Mouse (Mus musculus) lung, embryonic 15.5 days (tissue): ENCODE data around the gene Med25. TPM values are rescaled to one million over a fixed set of nuclear protein-coding genes. Genes with fewer than 3 reads are reported as not detected.

Source experiments
- ATAC-seq: fragments of 200-750 bp; cut with Nextera tagmentation; 2 replicates; pipeline ENCODE4 v1.8.0; 2017; ENCODE audit warnings: moderate number of reproducible peaks, borderline replicate concordance; ENCODE audit not compliant: low FRiP score, low TSS enrichment; ENCODE audit errors: extremely low read depth
- H3K27ac ChIP-seq: fragments of 300-500 bp; sonication (generic); 2 replicates; pipeline ENCODE4 v1.5.1; 2015; ENCODE audit warnings: moderate library complexity, mild to moderate bottlenecking, inconsistent platforms
- H3K27me3 ChIP-seq: fragments of 300-500 bp; sonication (generic); 2 replicates; pipeline ENCODE4 v1.6.1; 2015; ENCODE audit warnings: inconsistent platforms
- H3K36me3 ChIP-seq: fragments of 300-500 bp; sonication (generic); 2 replicates; pipeline ENCODE4 v1.6.1; 2015; ENCODE audit warnings: inconsistent platforms
- H3K4me1 ChIP-seq: fragments of 300-500 bp; sonication (generic); 2 replicates; pipeline ENCODE4 v1.6.1; 2015; ENCODE audit warnings: inconsistent platforms
- H3K4me2 ChIP-seq: fragments of 300-500 bp; sonication (generic); 2 replicates; pipeline ENCODE4 v1.6.1; 2015; ENCODE audit warnings: inconsistent platforms, mild to moderate bottlenecking, moderate library complexity
- H3K4me3 ChIP-seq: fragments of 300-500 bp; sonication (generic); 2 replicates; pipeline ENCODE4 v1.5.1; 2015; ENCODE audit warnings: mild to moderate bottlenecking, inconsistent platforms
- H3K9ac ChIP-seq: fragments of 300-500 bp; sonication (generic); 2 replicates; pipeline ENCODE4 v1.6.1; 2015; ENCODE audit warnings: inconsistent platforms
- H3K9me3 ChIP-seq: fragments of 300-500 bp; sonication (generic); 2 replicates; pipeline ENCODE4 v1.6.1; 2016; ENCODE audit warnings: inconsistent platforms
- WGBS: fragments of 180-500 bp; shearing (Covaris S2); methylation state at CpG from one replicate; pipeline ENCODE4 v1.1.7; 2015; 5-methylcytosine and 5-hydroxymethylcytosine counted together
- polyA plus RNA-seq: library from polyadenylated mRNA; unstranded; fragments of >200 nt; fragmentation: Nextera tagmentation; extraction: Ambion mirVana; gene quantifications from 2 replicates; pipeline ENCODE4 v1.2.1, GENCODE M21; 2015

The Med25 gene
- polyA plus RNA-seq, 1 experiment from 2014 or later, result 97.7 TPM

DNA sequence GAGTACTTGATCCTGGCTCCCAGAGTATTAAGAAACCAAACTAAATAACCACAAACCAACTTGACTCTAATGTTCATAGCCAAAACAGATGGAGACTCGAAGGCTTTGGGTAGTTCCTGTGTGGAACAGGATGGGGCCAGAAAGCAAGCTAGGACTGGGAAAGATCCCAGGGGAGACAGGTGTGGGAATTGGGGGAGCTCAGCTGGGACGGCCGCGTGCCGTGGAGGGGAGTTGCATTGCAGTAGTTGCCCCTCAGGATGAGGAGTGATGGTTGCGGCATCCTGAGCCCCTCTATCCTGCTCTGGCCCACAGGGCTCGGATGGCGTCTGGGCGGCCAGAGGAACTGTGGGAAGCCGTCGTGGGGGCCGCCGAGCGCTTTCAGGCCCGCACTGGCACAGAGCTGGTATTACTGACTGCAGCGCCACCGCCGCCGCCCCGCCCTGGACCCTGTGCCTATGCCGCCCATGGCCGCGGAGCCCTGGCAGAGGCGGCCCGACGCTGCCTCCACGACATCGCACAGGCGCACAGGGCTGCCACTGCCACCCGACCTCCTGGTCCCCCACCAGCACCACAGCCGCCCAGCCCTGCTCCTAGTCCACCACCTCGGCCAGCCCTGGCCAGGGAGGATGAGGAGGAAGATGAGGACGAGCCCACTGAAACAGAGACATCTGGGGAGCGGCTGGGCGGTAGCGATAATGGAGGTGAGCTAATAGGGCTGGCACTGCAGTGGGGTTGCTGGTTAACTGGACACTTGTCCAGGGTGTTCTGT, 40.1 kb downstream of the Med25 start:
- Histone ChIP-seq H3K27me3 (no peaks in the 10 kb centered on the region), H3K4me2 (no peak overlapping the region; the same call in 1 of the 2 replicates), H3K4me3 (no peak overlapping the region), H3K9ac (no peak overlapping the region), H3K27ac (no peak overlapping the region), H3K36me3 (peaks cover 8% of the 10 kb centered on the region; the same call in 1 of the 2 replicates), H3K9me3 (no peaks in the 10 kb centered on the region), H3K4me1 (peaks cover 60% of the 10 kb centered on the region)
- no peak for ATAC-seq
- 85% methylated on average over 36 of the region's 36 CpGs for WGBS

- no peak overlapping the region; the same call in 1 of the 2 replicates for H3K4me2 ChIP-seq
- H3K4me1 ChIP-seq, result peaks cover 62% of the 10 kb centered on the region
- ATAC-seq, result no peak
- 0 out of 2 replicates have a peak overlapping the region, but pooled peaks have one; percentile 60 for H3K4me3 ChIP-seq
- no peak overlapping the region for H3K27ac ChIP-seq
- H3K36me3 ChIP-seq, result peaks cover 11% of the 10 kb centered on the region
- H3K9ac ChIP-seq, result no peak overlapping the region
- no peaks in the 10 kb centered on the region for H3K9me3 ChIP-seq
- 93% methylated on average over 12 of the region's 12 CpGs for WGBS
- no peaks in the 10 kb centered on the region for H3K27me3 ChIP-seq
Observed at GRCm38 (mm10) chr7:44851625-44852234, 40.8 kb downstream of the Med25 start.

- H3K4me1 ChIP-seq, result peaks cover 55% of the 10 kb centered on the region
- no peaks in the 10 kb centered on the region for H3K9me3 ChIP-seq
- H3K36me3 ChIP-seq, result peaks cover 18% of the 10 kb centered on the region
- peak overlapping the region; percentile 76 for H3K4me2 ChIP-seq
- H3K4me3 ChIP-seq, result peak overlapping the region; percentile 60
- 68% methylated on average over 8 of the region's 8 CpGs for WGBS
- peak overlapping the region; percentile 98 for H3K27ac ChIP-seq
- peak overlapping the region; percentile 67 for H3K9ac ChIP-seq
- H3K27me3 ChIP-seq, result no peaks in the 10 kb centered on the region
- ATAC-seq, result no peak
Observed at GRCm38 (mm10) chr7:44850789-44851624, 41.5 kb downstream of the Med25 start.

DNA sequence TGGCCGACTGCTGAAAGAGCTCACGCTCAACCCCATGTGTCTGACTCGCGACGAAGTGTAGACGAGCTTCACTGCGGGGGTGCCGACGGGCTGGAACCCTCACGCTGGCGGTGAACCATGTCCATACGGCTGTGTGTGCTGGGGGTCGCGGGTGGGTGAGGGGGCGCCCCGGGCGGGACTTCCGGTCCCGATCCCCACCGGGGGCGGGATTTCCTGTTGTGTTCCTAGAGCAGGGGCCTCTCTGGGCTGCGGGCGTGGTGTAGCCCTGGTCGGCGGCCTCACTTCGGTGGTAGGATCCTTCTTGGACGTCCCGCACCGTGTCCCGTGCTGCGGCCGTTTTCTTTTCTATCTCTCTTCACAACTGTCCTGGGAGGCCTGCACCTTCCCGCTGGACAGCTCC, 42.4 kb downstream of the Med25 start:
- WGBS, result 1% methylated on average over 33 of the region's 33 CpGs
- peak; percentile 47 for ATAC-seq
- H3K4me1 ChIP-seq, result peaks cover 49% of the 10 kb centered on the region

DNA sequence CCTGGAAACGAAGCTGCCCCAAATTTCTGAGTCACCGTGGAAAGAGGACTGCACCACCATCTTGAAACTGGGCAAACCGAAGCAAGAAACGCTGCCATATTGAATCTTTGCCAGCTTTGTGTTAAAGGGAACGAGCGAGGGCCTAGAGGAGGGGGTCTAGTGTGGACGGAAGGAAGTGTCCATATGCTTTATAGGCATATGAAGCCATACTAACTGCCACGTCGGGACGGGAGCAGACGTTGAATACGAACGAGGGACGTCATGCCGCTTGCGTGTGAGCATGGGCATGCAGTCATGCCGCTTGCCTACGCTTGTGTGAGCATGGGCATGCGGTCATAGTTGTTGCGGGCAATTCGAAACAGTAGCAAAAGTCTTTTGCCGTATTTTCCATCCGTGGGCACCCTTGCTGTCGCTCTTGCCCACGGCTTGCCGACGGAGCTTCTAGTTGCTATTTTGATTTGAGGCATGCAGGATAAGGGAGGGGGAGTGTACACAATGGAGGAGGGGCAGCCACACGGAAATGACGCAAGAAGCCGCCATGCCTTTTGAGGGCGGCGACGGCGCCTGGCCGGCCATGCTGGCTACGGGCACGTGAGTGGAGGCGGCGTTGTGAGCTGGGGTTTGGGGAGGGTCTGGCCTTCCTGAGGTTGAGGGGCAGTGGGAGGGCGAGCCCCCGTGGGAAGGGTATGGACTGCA, 42.9 kb downstream of the Med25 start:
- under 1% methylated on average over 41 of the region's 41 CpGs for WGBS
- H3K4me1 ChIP-seq, result peaks cover 44% of the 10 kb centered on the region

More for the DNA sequence above, 42.4 kb downstream of the Med25 start:
- H3K4me3 ChIP-seq, result peak overlapping the region; percentile 60
- no peaks in the 10 kb centered on the region for H3K9me3 ChIP-seq
- peak overlapping the region; percentile 98 for H3K27ac ChIP-seq
- H3K36me3 ChIP-seq, result peaks cover 27% of the 10 kb centered on the region
- no peaks in the 10 kb centered on the region for H3K27me3 ChIP-seq
- peak overlapping the region; percentile 76 for H3K4me2 ChIP-seq
- H3K9ac ChIP-seq, result peak overlapping the region; percentile 67

GRCm38 (mm10) chr7:44848561-44849415, 43.7 kb downstream of the Med25 start, which contains the start of the genes Akt1s1 and Tbc1d17:
Gene Akt1s1 (plus strand): TSS chr7:44848991.
Gene Tbc1d17 (minus strand): TSS chr7:44849079.
- Histone ChIP-seq H3K4me2 (peak within 1 kb of the TSS; percentile 76), H3K9ac (peak within 1 kb of the TSS; percentile 67), H3K27me3 (no peaks in the 10 kb centered on the region), H3K9me3 (no peaks in the 10 kb centered on the region), H3K4me3 (peak within 1 kb of the TSS; percentile 60), H3K4me1 (peaks cover 37% of the 10 kb centered on the region), H3K36me3 (peaks cover 40% of the 10 kb centered on the region), H3K27ac (peak within 1 kb of the TSS; percentile 98)
- ATAC-seq, result peak; percentile 86
- WGBS, result under 1% methylated on average over 54 of the region's 54 CpGs

More for the DNA sequence above, 42.9 kb downstream of the Med25 start:
- peak; percentile 74 for ATAC-seq
- Histone ChIP-seq H3K27me3 (no peaks in the 10 kb centered on the region), H3K27ac (peak overlapping the region; percentile 98), H3K4me3 (peak overlapping the region; percentile 60), H3K36me3 (peaks cover 32% of the 10 kb centered on the region), H3K9me3 (no peaks in the 10 kb centered on the region), H3K9ac (peak overlapping the region; percentile 67), H3K4me2 (peak overlapping the region; percentile 76)

GRCm38 (mm10) chr7:44847772-44848171, 44.7 kb downstream of the Med25 start:
- Histone ChIP-seq H3K4me3 (peak overlapping the region; percentile 60), H3K4me2 (peak overlapping the region; percentile 76), H3K9me3 (no peaks in the 10 kb centered on the region), H3K36me3 (peaks cover 47% of the 10 kb centered on the region), H3K9ac (peak overlapping the region; percentile 29), H3K4me1 (peaks cover 27% of the 10 kb centered on the region), H3K27ac (no peak overlapping the region), H3K27me3 (no peaks in the 10 kb centered on the region)
- WGBS, result 75% methylated on average over 5 of the region's 5 CpGs
- no peak for ATAC-seq

DNA sequence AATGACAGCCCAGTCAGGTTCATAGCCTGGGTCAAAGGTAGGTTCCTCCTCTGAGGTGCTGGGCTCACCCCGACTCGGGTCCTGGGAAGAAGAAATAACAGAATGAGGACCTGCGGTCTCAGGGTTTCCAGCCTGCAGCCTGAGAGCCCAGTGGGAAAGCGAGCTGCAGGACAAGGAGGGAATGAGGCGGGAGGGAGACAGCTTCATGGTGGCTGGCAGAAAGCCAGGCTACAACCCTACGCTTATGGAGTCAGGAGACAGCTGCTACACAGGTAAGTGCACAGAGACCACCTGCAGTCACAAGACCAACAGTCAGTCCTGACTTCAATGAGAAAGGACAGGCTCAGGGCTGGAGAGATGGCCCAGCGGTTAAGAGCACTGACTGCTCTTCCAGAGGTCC, 45.7 kb downstream of the Med25 start:
- peaks cover 25% of the 10 kb centered on the region for H3K4me1 ChIP-seq
- no peaks in the 10 kb centered on the region for H3K9me3 ChIP-seq
- ATAC-seq, result no peak
- H3K27ac ChIP-seq, result no peak overlapping the region
- H3K27me3 ChIP-seq, result no peaks in the 10 kb centered on the region
- H3K36me3 ChIP-seq, result peaks cover 52% of the 10 kb centered on the region
- 88% methylated on average over 7 of the region's 7 CpGs for WGBS
- H3K4me2 ChIP-seq, result no peak overlapping the region
- no peak overlapping the region for H3K9ac ChIP-seq
- H3K4me3 ChIP-seq, result no peak overlapping the region

- no peak overlapping the region for H3K27ac ChIP-seq
- H3K4me1 ChIP-seq, result peaks cover 12% of the 10 kb centered on the region
- H3K27me3 ChIP-seq, result peaks cover 11% of the 10 kb centered on the region
- H3K9me3 ChIP-seq, result no peaks in the 10 kb centered on the region
- no peak overlapping the region for H3K4me3 ChIP-seq
- no peak overlapping the region for H3K9ac ChIP-seq
- H3K4me2 ChIP-seq, result no peak overlapping the region
- no peak for ATAC-seq
- 92% methylated on average over 10 of the region's 10 CpGs for WGBS
- peaks cover 62% of the 10 kb centered on the region for H3K36me3 ChIP-seq
Observed at GRCm38 (mm10) chr7:44845006-44845405, 47.5 kb downstream of the Med25 start.

GRCm38 (mm10) chr7:44841825-44842463, 50.6 kb downstream of the Med25 start:
- H3K4me3 ChIP-seq, result no peak overlapping the region
- H3K27ac ChIP-seq, result no peak overlapping the region
- peaks cover 21% of the 10 kb centered on the region for H3K27me3 ChIP-seq
- peaks cover 11% of the 10 kb centered on the region for H3K4me1 ChIP-seq
- H3K4me2 ChIP-seq, result no peak overlapping the region
- peaks cover 61% of the 10 kb centered on the region for H3K36me3 ChIP-seq
- ATAC-seq, result no peak
- H3K9ac ChIP-seq, result no peak overlapping the region
- WGBS, result 95% methylated on average over 8 of the region's 8 CpGs
- no peaks in the 10 kb centered on the region for H3K9me3 ChIP-seq
